Mouse (Mus musculus): ENCODE measurements around the gene Disp3.

DNA sequence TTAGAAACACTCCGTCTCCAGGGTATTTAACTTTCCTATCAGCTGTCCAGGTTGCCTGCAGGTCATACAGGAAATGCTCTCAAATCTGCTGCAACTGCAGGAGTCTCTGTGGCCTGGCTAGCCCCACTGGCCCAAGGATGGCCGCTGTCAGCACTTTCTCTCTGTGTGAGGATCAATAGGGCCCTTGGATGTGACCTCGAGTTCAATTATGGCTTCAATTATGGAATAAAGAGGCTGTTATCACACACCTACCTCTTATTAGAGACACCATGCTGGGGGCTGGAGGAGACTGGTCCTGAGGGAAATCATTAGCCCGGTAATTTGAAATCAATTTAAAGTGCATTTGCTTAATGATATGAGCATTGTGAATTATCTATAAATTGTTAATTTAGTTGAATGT, 55.6 kb downstream of the Disp3 start:
- TF ChIP-seq POLR2A (IDR thresholded peaks at IDR 0.05; ENCODE audit: low read depth, low read length) (no peak), CTCF (conservative IDR thresholded peaks at IDR 0.05; ENCODE audit: insufficient read depth, insufficient read length, low read depth, low read length) (no peak)
